Mouse (Mus musculus): Measurements from ENCODE around the gene Fcrl5.
A peak's percentile ranks its signal among the peaks of the same experiment; 100 is the strongest.
"Not testable (repeated sequence)": the region's sequence is repeated elsewhere in the genome, so short reads cannot be mapped to it uniquely, and the experiment has no call there.

The Fcrl5 gene

DNA sequence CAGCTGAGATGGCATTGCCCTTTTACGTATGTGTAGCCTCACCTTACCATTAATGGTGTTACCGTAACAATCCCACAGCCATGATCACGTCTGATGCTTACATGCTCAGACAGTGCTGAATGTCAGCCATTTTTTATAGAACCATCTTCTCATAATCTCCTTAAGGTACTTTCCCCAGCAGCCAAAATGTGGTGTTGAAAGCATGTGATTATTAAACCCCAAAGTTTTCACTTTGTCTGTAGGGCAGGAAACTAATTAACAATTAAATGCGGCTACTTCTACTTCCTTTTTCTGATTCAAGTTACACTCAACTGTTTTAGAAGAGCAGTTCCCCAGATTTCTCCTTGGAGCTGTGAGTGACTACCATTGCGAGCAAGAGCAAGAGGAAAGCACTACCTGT is at the start of gene Fcrl5:
Fcrl5 (plus strand) TSS at position 295 of the 400 bp plus-strand sequence.
- DNase-seq (ENCODE audit: low spot score in 2 of 2): no peak

DNA sequence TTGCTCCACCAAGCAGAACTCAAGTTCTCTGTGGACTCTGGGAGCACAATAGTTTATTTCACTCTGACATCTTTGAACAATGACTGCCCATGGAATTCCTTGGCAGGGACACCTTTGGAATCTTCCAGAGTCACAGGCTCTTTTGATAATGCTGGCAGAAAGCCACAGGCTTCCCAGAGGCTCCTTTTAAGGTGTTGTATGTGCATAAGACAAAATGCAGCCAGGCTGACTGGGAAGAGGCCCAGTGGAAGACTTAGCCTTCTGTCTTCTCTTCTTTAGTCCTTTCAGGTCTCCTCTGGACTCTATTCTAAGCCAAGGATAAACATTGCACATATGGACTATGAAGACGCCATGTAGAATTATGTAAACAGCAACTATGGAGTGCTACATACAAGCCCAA is 44.6 kb upstream of the Fcrl5 start:
- DNase-seq (ENCODE audit: low spot score in 2 of 2): no peak

DNA sequence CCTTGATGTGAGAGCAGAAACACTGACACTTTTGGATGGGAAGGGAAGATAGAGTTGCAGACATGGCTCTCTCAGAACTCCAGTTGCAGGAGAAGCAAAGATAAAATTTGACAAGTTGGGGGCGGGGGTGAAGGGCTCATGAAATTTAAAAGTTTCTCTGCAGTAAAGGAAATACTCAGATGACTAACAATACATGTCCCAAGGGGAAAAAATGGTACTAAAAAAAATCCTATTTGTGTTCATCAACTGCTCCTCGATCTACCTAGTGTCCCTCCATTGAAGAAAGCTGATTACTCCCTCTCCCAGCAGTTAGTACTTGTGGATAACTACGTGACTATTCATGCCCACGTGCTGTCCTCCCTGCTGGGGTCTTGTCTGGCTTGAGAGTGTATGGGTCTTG is 36.8 kb upstream of the Fcrl5 start:
- no peak for DNase-seq (ENCODE audit: low spot score in 2 of 2)

DNA sequence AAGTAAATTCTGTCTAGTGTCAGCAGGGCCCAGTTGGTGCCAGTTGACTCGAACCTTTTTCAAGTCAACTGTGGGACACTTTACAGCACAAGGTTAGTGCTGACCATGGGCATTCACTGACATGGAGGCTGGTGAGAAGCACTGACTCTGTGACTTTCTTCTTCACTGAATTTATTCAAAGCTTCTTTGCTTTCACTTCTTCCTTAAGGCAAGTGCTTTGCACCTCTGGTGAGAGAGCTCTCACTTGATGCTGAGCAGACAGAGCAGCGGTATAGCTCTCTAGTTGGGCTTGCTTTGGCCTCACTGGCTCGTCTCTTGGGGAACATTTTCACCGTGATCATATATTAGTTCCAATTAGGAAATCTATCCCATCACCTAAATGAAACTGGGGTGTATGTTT is 35.7 kb upstream of the Fcrl5 start:
- DNase-seq (ENCODE audit: low spot score in 2 of 2): no peak

DNA sequence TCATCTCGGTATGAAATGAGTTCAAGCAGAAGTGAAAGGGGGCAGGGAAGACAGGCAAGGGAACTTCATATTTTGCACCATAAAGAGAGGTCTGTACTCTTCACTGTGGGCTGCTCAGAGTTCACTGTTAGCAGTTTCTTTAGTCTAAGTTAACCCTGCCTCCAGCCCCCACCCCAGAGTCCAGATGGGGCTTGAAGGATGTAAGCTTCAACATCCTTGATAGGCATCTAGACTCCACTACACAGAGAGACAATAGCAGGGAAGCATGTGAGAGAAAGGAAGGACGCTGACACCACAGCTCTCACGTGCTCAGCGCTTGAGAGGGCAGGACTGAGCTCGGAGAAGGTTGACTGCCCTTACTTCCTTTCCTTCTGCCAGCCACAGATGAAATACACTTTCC is 34.3 kb upstream of the Fcrl5 start:
- DNase-seq (ENCODE audit: low spot score in 2 of 2): no peak

DNA sequence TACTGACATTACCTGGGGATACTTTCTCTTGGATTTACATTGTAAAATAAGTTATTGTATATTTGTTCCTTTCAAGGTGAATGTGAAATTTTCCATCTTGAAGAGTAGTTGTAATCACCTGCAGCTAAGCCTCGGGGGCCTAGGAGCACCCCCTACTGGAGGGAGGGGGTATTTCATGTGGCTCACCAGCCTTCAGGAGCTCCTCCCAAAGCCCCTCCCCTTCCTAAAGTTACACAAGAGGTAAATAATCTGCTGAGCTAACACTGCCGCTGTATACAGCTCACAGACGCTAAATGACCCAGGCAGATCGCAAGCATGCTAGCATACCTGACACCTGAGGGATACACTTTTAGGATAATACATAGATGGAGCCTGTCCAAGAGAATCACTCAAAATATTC is 27.4 kb upstream of the Fcrl5 start:
- no peak for DNase-seq (ENCODE audit: low spot score in 2 of 2)

DNA sequence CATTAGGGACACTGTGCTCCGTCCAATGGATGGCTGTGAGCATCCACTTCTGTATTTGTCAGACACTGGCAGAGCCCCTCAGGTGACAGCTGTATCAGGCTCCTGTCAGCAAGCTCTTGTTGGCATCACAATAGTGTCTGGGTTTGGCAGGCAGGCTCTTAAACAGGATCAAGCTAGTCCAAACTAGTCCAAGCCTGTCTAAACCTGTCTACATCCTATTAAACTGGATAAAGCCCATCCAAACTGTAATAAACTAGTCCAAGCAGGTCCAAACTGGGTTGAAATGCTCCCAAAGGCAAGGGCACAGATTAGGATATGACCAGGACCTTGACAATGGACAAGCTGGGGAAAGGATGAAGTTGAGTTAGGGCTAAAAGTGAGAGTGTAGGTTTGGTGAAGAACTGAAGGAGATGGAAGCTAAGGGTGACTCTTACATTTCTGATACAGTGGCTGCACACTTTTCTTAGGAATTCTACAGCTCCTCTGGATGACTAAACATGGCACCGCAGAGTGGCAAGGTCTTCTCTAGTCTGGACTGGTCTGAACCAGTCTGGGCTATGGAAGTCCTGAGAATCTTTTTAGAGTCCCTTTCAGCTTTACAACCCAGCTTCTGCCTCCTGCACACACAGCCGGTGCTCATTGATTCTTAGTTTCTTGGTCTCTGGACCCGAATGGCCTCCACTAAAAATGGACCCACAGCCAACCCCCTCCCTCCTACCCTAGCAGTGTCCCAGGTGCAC is 26.2 kb upstream of the Fcrl5 start:
- no peak for DNase-seq (ENCODE audit: low spot score in 2 of 2)

DNA sequence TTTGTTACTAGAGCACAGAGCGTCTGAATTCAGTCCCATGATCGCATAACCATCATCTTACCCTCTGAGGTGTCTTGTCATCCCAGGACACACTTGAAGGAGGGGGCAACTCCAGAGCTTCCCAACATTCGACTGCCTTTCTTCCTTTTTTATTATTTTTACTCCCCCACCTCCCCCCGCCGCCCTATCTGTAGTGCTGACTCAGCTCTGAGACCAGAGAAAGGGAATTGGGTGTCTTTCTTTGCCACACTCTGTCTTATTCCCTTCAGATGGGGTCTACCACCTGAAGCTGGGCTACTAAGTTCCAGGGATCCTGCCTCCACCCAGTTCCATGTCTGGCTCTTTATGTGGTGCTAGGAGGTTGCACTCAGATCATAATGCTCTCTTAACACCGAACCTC is 25.0 kb upstream of the Fcrl5 start:
- no peak for DNase-seq (ENCODE audit: low spot score in 2 of 2)

DNA sequence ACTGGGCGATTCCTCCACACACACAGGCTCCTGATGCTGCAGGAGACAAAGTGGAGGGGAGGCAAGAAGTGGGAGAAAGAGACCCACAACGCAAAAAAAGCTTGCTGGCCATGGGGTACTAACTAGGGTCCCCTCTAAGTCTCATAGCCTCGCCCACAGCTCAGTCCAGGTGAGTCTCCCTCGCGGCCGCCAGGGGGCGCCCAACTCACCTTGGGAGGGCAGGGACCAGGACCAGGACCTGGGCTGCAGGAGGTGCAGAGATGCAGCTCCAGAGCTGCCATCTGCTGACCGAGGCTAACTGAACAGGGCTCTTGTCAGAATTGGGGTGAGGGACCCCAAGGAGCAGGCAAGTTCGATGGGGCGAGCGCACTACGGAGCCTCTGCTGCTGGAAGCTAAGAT is 24.4 kb upstream of the Fcrl5 start:
- DNase-seq (ENCODE audit: low spot score in 2 of 2): no peak

DNA sequence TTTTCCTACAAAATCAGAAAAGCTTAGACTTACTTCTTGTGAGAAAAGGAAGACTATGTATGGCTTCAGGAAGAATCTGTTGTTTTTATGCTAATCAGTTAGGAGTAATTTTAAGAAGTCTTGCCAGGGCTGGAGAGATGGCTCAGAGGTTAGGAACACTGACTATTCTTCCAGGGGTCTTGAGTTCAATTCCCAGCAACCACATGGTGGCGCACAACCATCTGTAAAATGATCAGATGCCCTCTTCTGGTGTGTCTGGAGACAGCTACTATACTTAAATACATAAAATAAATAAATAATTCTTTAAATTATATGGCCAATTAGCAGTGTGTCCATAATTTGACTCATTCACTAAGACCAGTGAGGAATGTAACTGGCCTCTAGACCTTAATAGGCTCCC is 14.9 kb upstream of the Fcrl5 start:
- DNase-seq (ENCODE audit: low spot score in 2 of 2): no peak

DNA sequence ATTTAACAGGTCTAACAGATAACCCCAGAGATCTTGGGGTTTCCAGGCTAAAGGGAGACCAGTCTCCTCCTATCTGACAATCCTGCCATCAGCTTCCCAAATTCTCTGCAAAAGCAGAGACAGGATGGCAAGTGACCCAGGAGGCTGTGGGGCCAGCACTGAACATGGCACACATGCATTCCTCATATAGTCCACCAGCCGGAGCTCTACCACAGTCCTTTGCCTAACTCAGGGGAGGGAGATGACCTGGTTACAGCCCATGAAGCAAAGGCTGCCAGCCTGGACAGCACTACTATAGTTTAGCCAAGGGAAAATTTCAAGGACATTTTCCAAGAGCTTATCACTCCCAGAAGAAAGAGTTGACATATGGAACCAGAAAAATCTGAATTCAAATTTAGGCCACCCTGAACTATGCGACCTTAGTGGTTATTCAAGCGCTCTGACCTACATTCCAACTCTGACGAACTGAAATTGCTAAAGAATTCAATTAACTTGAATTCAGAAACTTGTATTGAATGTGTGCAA is 13.1 kb upstream of the Fcrl5 start:
- no peak for DNase-seq (ENCODE audit: low spot score in 2 of 2)

DNA sequence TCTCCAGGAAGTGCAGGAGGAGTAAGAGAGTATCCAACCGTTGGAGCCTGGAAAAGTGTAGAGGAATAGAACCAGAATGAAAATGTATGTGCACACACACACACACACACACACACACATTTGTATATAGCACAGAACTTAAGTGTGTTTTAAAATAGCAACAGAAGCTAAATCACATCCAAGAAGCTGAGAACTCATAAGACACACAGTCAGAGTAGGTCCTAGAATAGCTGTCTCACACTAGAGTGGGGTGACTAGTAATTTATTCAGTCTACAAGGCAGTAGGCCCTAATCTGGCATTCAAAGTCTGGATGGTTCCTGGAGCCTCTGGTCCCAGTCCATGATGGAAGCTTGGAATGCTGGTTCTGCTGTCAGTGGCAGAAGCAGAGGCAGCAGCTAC is 5.0 kb downstream of the Fcrl5 start:
- peak in 1 of 2 experiments; percentile 1 for DNase-seq (ENCODE audit: low spot score in 2 of 2)

DNA sequence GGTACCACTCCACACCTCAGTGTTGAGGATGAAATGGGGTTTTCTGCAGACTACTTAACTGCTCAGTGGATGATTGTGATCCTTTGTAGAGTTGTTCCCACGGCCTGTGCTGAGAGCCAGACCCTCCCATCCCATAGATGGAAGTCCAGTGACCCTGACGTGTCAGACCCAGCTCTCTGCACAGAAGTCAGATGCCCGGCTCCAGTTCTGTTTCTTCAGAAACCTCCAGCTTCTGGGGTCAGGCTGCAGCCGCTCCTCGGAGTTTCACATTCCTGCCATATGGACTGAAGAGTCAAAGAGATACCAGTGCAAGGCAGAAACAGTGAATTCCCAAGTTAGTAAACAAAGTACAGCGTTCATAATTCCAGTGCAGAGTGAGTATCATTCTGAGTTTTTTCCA is 8.4 kb downstream of the Fcrl5 start:
- DNase-seq (ENCODE audit: low spot score in 2 of 2): no peak

DNA sequence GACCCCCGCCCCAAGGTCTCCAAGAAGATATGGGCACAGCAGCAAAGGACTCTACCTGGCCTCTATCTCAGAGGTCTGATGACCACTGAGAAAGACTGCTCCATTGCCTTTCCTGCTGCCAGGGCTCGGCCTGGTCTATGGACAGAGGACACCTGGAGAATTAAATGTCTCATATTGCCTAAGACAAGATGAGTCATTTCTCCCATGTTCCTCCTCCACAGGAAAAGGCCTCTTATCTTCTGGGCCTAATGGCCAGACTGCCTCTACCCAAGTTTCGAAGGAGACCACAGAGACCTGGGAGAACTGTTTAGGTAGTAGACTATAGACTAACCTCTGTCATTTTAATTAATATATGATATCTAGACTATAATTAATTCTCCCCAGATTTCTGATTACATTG is 29.9 kb downstream of the Fcrl5 start:
- DNase-seq (ENCODE audit: low spot score in 2 of 2): no peak

DNA sequence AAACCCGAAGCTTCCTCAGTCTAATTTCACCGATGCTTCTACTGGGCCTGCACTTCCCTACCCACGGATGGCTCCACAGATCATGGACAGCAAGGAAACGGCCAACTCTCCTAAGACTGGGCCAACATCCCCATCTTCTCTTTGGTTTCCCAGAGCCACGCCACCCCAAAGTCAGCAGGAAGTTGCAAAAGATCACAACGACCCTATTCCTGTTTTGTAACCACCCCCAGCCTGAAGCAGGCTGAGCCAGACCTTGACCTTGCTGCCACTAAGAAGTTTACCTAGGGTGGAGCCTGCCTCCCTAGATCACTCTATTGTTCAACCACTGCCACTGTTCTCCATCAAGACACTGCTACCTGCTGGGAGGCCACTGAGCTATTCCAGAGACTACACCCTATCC is 31.4 kb downstream of the Fcrl5 start:
- DNase-seq (ENCODE audit: low spot score in 2 of 2): no peak

DNA sequence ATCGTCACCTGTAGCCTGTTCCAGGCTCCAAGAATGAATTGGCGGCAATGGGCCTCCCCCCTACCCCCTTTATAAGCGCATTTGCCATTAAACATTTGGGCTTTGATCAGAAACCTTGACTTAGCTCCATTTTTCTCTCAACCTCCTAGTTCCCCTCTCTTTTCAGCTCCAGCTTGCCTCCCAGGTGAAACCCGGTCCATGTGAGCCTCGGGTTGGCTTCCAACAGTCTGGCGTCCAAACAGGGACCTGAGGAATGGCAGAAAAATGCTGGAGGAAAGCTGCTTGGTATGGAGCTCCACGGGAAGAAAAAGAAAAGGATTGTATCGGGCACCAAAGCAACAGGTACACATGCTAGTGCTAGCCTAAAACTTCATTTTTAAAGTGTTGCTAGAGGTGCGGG is 31.8 kb downstream of the Fcrl5 start:
- no peak for DNase-seq (ENCODE audit: low spot score in 2 of 2)

DNA sequence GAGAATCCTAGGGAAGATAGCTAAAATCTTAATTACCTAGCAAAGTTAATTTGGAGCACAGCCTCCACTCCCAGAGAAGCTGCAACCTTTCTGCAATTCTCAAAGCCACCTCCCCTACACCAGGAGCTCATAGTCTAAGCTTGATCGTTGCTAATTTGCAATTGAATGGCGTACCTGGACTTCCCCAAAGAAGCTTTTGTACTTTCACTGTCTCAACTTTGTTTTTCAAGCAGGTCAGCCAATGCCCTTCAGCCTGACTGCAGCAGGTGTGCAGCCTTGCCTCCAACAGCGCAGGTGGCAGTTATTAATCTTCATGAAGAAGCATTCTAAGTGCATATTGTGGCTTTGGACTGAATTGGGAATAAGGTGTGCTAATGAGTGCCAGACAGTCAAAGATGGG is 42.4 kb downstream of the Fcrl5 start:
- not testable (repeated sequence) for DNase-seq (ENCODE audit: low spot score in 2 of 2)

DNA sequence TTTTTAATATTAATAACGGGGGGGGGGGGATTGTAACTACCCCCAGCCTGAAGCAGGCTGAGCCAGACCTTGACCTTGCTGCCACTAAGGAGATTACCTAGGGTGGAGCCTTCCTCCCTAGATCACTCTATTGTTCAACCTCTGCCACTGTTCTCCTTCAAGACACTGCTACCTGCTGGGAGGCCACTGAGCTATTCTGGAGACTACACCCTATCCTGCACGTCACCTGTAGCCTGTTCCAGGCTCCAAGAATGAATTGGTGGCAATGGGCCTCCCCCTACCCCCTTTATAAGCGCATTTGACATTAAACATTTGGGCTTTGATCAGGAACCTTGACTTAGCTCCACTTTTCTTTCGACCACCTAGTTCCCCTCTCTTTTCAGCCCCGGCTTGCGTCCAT is 43.0 kb downstream of the Fcrl5 start:
- not testable (repeated sequence) for DNase-seq (ENCODE audit: low spot score in 2 of 2)

DNA sequence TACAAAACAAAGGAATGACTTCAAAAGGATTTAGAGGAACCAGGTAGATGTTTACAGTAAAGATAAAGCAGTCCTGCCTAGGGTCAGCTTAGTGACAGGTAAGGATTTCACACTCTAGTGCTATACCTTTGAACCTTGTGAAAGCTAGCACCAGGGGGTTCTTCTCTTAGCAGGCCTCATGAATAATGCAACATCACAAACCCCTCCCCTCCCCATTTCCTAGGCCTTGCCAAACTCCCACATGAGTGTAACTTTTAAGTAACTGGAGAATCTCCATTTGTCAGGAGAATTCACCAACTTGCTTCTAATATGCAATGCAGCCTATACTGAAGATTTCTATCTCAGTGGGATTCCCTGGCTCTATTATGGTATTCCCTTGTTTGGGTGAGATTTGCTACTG is 43.7 kb downstream of the Fcrl5 start:
- DNase-seq (ENCODE audit: low spot score in 2 of 2): not testable (repeated sequence)

DNA sequence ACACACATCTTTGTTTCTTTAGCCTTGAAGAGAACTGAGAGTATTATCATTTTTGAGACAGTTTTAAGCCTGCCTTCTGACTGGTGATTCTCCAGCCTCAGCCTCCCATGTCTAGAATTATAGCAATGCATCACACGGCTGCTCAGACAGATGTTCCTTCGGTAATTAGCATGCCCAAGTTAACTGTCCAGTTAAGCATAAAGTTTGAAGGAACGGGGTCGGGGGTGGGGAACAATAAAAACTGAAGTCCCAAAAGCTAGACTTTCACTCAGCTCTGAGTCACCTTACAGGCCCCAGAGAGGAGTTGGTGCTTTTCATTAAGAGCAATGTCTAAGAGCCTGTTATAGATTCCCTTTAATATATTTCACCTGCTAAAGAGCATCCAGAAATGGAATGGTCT is 51.8 kb downstream of the Fcrl5 start:
- no peak for DNase-seq (ENCODE audit: low spot score in 2 of 2)

DNA sequence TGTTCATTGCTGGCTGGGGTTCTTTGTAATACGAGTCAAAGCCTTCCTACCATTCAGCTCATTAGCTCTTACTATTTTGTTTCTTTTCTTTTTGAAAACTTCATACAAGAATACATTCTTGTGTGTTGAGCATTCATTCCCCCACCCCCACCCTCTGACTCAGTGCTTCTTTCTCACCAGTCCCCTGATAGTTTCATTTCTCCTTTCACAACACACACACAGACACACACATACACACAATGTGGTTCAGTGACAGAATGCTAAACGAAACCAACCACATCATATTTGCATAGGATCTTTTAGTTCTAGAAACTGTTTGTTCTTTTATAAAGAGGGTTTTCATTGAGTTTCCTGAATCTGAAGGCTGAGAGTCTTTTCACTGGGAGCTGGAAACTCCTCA is 52.3 kb downstream of the Fcrl5 start:
- no peak for DNase-seq (ENCODE audit: low spot score in 2 of 2)

DNA sequence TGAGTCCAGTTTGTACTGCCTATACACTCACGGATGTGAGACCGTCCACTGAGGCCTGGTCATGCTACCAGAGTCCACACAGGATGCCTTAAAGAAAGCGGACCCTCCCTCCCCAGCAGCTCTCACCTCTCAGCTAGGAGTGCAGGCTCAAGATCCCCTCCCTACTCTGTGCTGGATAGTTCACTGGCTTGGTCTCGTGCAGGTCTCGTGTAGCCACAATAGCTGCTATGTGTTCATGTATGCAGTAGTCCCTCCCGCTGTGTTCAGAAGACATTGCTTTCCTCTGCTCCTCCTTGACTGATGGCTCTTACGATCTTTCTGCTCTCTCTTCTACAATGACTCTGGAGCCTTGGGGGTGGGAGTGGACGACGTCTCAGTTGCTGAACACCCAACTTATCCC is 62.7 kb downstream of the Fcrl5 start:
- DNase-seq (ENCODE audit: low spot score in 2 of 2): no peak

DNA sequence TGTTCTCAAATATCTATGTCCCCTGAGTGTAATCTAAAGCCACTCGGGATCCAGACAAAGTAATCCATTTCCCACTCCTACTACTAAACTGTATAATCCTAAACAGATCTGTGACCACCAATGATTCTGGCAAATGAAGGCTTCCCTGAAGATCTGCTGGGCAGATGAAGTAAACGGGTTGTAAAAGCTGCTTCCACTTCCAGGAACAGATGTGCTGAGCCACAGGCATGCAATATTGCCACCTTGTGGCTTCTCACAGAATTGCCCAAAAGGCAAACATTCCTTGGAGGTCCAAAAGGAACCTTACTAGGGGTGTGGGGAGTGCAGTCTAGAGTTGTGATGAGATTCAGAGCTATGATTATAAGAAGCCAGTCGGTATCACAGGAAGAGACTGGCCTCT is 63.5 kb downstream of the Fcrl5 start:
- DNase-seq (ENCODE audit: low spot score in 2 of 2): peak; percentile 37 to 57

Data from right cerebral cortex, postnatal 36 days (tissue).